Mouse (Mus musculus) hematopoietic multipotent progenitor cell, adult 10-12 weeks (in vitro differentiated cells): ENCODE measurements around the gene Zfp239. TPM values are rescaled to one million over a fixed set of nuclear protein-coding genes. Genes with fewer than 3 reads are reported as not detected.

Experiments
- polyA plus RNA-seq: library from polyadenylated mRNA; stranded (reverse); fragments of >175 nt; gene quantifications from 2 replicates; pipeline ENCODE4 v1.2.3, GENCODE M21; 2012; ENCODE audit warnings: low replicate concordance

Zfp239 gene
- 0.31 and 2.1 TPM in 2 replicates for polyA plus RNA-seq

DNA sequence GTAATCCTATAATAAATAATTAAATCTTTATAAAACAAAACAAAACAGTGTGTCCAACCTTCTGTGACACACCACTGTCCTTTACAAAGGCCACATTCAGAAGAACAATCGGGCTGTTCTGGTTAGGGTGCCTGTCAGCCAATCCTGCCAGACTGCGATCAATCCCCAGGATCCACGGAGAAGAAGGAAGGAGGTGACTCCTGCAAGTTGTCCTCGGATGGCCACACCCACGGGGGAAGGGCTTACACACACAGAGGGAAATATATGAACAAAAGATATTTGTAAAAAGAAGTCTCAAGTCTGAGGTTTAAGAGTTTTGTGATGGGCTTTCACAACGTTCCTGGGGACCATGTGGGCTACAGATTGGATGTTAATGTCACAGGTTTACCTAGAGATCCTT, at the start of gene Zfp239:
Zfp239 (plus strand) TSS at position 253 of the 400 bp plus-strand sequence.

DNA sequence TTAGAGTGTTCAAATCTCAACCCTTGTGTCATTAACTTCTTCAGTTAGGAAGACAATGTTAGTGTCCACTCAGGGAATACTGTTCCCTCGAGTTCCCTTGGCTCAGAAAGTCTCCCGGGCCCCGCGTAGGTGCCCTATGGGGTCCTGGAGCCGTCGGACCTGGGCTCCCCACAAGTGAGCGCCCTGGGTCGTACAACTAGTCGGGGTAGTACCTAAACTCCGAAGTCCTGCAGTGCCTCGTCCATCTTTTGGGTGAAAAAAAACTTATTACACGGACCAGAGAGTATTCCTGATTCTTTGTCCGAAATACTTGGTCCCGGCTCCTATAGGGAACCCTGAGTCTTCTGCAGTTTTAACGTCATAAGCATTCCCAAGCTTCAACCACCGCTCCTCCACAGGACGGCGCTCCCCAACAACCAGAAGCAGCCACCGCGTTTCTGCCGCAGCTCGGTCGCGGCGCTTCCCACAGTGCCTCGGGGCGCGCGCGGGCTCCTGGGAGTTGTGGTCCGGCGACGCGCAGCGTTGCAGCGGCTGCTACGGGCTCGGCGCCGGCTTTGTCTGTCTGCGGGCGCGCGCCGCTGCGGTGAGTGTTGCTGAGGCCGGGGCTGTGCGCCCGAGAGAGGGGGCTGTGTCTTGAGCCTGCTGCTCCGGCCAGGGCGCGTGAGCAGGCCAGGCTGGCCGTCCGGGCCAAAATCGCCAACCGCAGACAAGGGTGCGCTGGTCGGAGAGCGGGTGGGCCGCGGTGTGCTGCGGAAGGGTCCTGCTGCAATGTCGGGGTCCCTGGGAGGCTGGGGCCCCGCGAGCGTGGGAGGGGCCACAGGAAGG, 21.0 kb upstream of the Zfp239 start, which contains the start of gene Zfp637:
Zfp637 (plus strand) TSS at position 495 of the 825 bp plus-strand sequence.

DNA sequence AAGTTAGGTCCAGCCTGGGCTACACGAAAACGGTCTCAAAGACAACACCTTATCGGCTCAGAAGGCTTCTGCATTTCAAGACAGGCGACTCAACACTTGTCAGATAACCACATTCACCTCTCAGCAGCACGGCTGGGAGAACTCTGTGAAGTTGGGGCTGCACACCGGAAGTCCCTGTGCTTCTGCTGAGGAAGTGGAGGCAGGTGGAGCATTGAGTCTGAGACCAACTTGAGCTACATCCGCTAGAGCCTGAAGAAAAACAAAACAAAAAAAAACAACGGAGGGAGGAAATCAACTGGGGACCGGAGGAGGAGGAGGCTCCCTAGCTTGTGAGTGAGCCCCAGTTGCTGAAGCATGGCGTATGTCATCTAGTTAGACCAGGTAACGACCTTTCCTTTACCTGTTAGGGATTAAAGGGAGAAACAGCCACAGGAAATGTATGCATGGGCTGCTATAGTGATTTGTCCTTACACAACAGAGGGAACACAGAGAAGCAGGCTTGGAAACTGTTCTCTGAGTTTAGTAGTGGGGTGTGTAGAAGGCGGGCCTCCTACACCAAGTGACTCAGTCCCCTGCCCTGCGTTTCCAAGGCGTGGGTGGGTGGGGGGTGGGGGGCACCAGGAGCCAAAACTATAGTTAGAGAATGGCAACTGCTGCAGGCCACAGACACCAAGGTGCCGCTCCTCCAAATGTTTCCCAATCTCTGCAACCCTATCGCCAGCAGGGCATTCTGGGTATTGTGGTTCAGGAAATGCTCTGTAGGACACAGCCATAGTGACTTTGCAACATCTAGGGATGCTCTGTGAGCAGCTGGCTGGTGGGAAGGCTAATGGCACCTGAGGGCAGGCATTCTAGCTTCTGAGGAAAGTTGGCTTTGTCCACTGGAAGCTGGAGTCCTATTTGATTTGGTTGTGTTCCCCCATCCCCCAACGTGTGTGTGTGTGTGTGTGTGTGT, 38.5 kb downstream of the Zfp239 start, which contains the start of gene Hnrnpf:
Hnrnpf (plus strand) TSS at position 199 of the 955 bp plus-strand sequence.

Other genes with a start within 250 kb of the Zfp239 start
- 4.5 and 10.2 TPM in 2 replicates for gene Zfp637, start 20.9 kb upstream of the Zfp239 start, polyA plus RNA-seq
- gene Hnrnpf, start 38.2 kb downstream of the Zfp239 start, polyA plus RNA-seq = 123 and 162 TPM in 2 replicates
- gene Fxyd4, start 75.6 kb downstream of the Zfp239 start, polyA plus RNA-seq = not detected in 2 replicates
- 0.66 and 1.2 TPM in 2 replicates for gene Rasgef1a, start 149.3 kb downstream of the Zfp239 start, polyA plus RNA-seq